In the genomic region with DNA sequence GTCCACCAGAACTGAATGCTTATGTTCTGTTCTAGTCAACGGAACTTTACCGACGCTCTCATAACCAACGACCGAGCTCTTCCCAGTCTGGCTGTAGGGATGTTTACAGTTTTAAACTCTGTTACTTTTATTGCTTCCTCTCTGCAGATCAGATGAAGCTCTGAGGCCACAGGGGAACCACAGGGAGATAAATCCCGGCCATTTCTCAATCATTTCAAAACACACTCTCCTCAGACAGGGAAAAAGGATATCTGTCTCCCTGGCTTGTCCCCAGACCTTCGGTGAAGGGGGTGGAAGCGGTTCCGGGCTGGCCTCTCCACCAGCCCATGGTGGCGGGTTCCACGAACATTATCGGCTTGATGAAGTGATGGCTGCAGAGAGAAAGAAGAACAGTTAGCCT, we compare ENCODE assay signal across 1 mouse cellular context.
TF ChIP-seq lines count a peak whose summit lies in the region.

No protein-coding gene starts in this region.

TF ChIP-seq in MEL, 35 proteins besides CTCF, POLR2A, EP300 and RAD21 (continued from another document):
- TF ChIP-seq TBP (IDR thresholded peaks at IDR 0.05; ENCODE audit: low read depth, low read length) (peak; percentile 84), ZKSCAN1 (IDR thresholded peaks at IDR 0.05; ENCODE audit: low read depth, low read length) (no peak), GATA1 (IDR thresholded peaks at IDR 0.05; ENCODE audit: low read depth, low read length) (peak; percentile 87), POLR2AphosphoS5 (IDR thresholded peaks at IDR 0.05; ENCODE audit: borderline replicate concordance, low read depth, low read length) (no peak), SMC3 (IDR thresholded peaks at IDR 0.05; ENCODE audit: low read depth, low read length) (no peak)
